Mouse (Mus musculus) liver, embryonic 12.5 days (tissue): ENCODE measurements at regions not wholly inside any gene's neighbourhood (a gene's known extent, or its start where the extent isn't known, plus 50 kb on each side); places are given as distances from the start of the nearest gene placed in this dataset.

Experiments used
- ATAC-seq: fragments of 200-750 bp; cut with Nextera tagmentation; 2 replicates; pipeline ENCODE4 v1.8.0; 2017; ENCODE audit warnings: moderate number of reproducible peaks, mild to moderate bottlenecking, moderate library complexity
- H3K27ac ChIP-seq: fragments of 300-500 bp; sonication (generic); 2 replicates; pipeline ENCODE4 v1.5.1; 2016; ENCODE audit warnings: mild to moderate bottlenecking
- H3K27me3 ChIP-seq: fragments of 300-500 bp; sonication (generic); replicated peaks from 2 replicates; pipeline ENCODE4 v1.6.1; 2016; ENCODE audit warnings: mild to moderate bottlenecking, moderate library complexity
- H3K36me3 ChIP-seq: fragments of 300-500 bp; sonication (generic); 2 replicates; pipeline ENCODE4 v1.6.1; 2016; ENCODE audit warnings: mild to moderate bottlenecking, moderate library complexity
- H3K4me1 ChIP-seq: fragments of 300-500 bp; sonication (generic); 2 replicates; pipeline ENCODE4 v1.6.1; 2016
- H3K4me2 ChIP-seq: fragments of 300-500 bp; sonication (generic); 2 replicates; pipeline ENCODE4 v1.6.1; 2016; ENCODE audit warnings: mild to moderate bottlenecking, moderate library complexity
- H3K4me3 ChIP-seq: fragments of 300-500 bp; sonication (generic); 2 replicates; pipeline ENCODE4 v1.5.1; 2016; ENCODE audit warnings: mild to moderate bottlenecking, moderate library complexity
- H3K9ac ChIP-seq: fragments of 300-500 bp; sonication (generic); 2 replicates; pipeline ENCODE4 v1.6.1; 2016; ENCODE audit warnings: mild to moderate bottlenecking, moderate library complexity
- H3K9me3 ChIP-seq: fragments of 300-500 bp; sonication (generic); replicated peaks from 2 replicates; pipeline ENCODE4 v1.6.1; 2016; ENCODE audit warnings: mild to moderate bottlenecking, moderate library complexity
- WGBS: fragments of 180-500 bp; shearing (Covaris S2); methylation state at CpG from one replicate; pipeline ENCODE4 v1.1.7; 2016; ENCODE audit not compliant: insufficient replicate concordance; 5-methylcytosine and 5-hydroxymethylcytosine counted together

GRCm38 (mm10) chr13:84663967-84664366 lies 441.9 kb downstream of the Tmem161b start:
- H3K4me1 ChIP-seq: no peaks in the 10 kb centered on the region
- WGBS: 55% methylated on average over 2 of the region's 2 CpGs
- no peak overlapping the region for H3K4me2 ChIP-seq
- no peaks in the 10 kb centered on the region for H3K27me3 ChIP-seq
- no peak overlapping the region for H3K27ac ChIP-seq
- ATAC-seq: no peak
- H3K9ac ChIP-seq: no peak overlapping the region
- H3K4me3 ChIP-seq: no peak overlapping the region
- no peaks in the 10 kb centered on the region for H3K36me3 ChIP-seq
- no peaks in the 10 kb centered on the region for H3K9me3 ChIP-seq

GRCm38 (mm10) chr13:84680971-84681370 lies 458.9 kb downstream of the Tmem161b start:
- 66% methylated on average over 2 of the region's 2 CpGs for WGBS
- no peak overlapping the region for H3K27ac ChIP-seq
- H3K4me3 ChIP-seq: no peak overlapping the region
- H3K9ac ChIP-seq: no peak overlapping the region
- no peak overlapping the region for H3K4me2 ChIP-seq
- H3K4me1 ChIP-seq: no peaks in the 10 kb centered on the region
- no peaks in the 10 kb centered on the region for H3K9me3 ChIP-seq
- H3K36me3 ChIP-seq: no peaks in the 10 kb centered on the region
- ATAC-seq: no peak
- no peaks in the 10 kb centered on the region for H3K27me3 ChIP-seq

- Histone ChIP-seq H3K36me3 (no peaks in the 10 kb centered on the region), H3K9me3 (no peaks in the 10 kb centered on the region), H3K27ac (no peak overlapping the region), H3K9ac (no peak overlapping the region), H3K4me2 (no peak overlapping the region), H3K4me1 (no peaks in the 10 kb centered on the region), H3K27me3 (no peaks in the 10 kb centered on the region), H3K4me3 (no peak overlapping the region)
- WGBS: 34% methylated on average over 2 of the region's 2 CpGs
- ATAC-seq: no peak
These were observed 463.8 kb downstream of the Tmem161b start for GRCm38 (mm10) chr13:84685930-84686329.

GRCm38 (mm10) chr13:84693462-84693861 lies 471.4 kb downstream of the Tmem161b start:
- 79% methylated on average over 2 of the region's 2 CpGs for WGBS
- ATAC-seq: no peak

GRCm38 (mm10) chr13:84698472-84699080 lies 476.5 kb downstream of the Tmem161b start:
- no peak overlapping the region for H3K4me3 ChIP-seq
- no peak overlapping the region for H3K9ac ChIP-seq
- H3K27me3 ChIP-seq: no peaks in the 10 kb centered on the region
- no peaks in the 10 kb centered on the region for H3K4me1 ChIP-seq
- no peak overlapping the region for H3K27ac ChIP-seq
- WGBS: 47% methylated on average over 3 of the region's 3 CpGs
- H3K4me2 ChIP-seq: no peak overlapping the region
- no peaks in the 10 kb centered on the region for H3K36me3 ChIP-seq
- no peak for ATAC-seq
- H3K9me3 ChIP-seq: no peaks in the 10 kb centered on the region

More at GRCm38 (mm10) chr13:84693462-84693861, 471.4 kb downstream of the Tmem161b start:
- Histone ChIP-seq H3K27ac (no peak overlapping the region), H3K4me3 (no peak overlapping the region), H3K27me3 (no peaks in the 10 kb centered on the region), H3K4me1 (no peaks in the 10 kb centered on the region), H3K9ac (no peak overlapping the region), H3K9me3 (no peaks in the 10 kb centered on the region), H3K4me2 (no peak overlapping the region), H3K36me3 (no peaks in the 10 kb centered on the region)

- Histone ChIP-seq H3K9ac (no peak overlapping the region), H3K4me2 (no peak overlapping the region), H3K36me3 (no peaks in the 10 kb centered on the region), H3K9me3 (no peaks in the 10 kb centered on the region), H3K27ac (no peak overlapping the region), H3K4me1 (no peaks in the 10 kb centered on the region), H3K27me3 (no peaks in the 10 kb centered on the region), H3K4me3 (no peak overlapping the region)
- ATAC-seq: no peak
- 69% methylated on average over 4 of the region's 4 CpGs for WGBS
These were observed 448.0 kb upstream of the Ccnh start for GRCm38 (mm10) chr13:84741231-84741630.

- no peak overlapping the region for H3K4me3 ChIP-seq
- H3K27ac ChIP-seq: no peak overlapping the region
- no peaks in the 10 kb centered on the region for H3K27me3 ChIP-seq
- H3K4me1 ChIP-seq: no peaks in the 10 kb centered on the region
- 79% methylated on average over 2 of the region's 2 CpGs for WGBS
- no peak overlapping the region for H3K9ac ChIP-seq
- H3K9me3 ChIP-seq: no peaks in the 10 kb centered on the region
- H3K36me3 ChIP-seq: no peaks in the 10 kb centered on the region
- no peak for ATAC-seq
- no peak overlapping the region for H3K4me2 ChIP-seq
These were observed 440.9 kb upstream of the Ccnh start for GRCm38 (mm10) chr13:84748331-84748730.

GRCm38 (mm10) chr13:84749214-84749613 lies 440.0 kb upstream of the Ccnh start:
- no peaks in the 10 kb centered on the region for H3K4me1 ChIP-seq
- no peak overlapping the region for H3K4me2 ChIP-seq
- H3K9me3 ChIP-seq: no peaks in the 10 kb centered on the region
- WGBS: 78% methylated on average over 1 of the region's 1 CpGs
- no peak for ATAC-seq
- no peaks in the 10 kb centered on the region for H3K27me3 ChIP-seq
- no peak overlapping the region for H3K9ac ChIP-seq
- H3K36me3 ChIP-seq: no peaks in the 10 kb centered on the region
- no peak overlapping the region for H3K4me3 ChIP-seq
- H3K27ac ChIP-seq: no peak overlapping the region

GRCm38 (mm10) chr13:84750136-84750535 lies 439.1 kb upstream of the Ccnh start:
- no peak overlapping the region for H3K9ac ChIP-seq
- H3K4me2 ChIP-seq: no peak overlapping the region
- no peaks in the 10 kb centered on the region for H3K9me3 ChIP-seq
- no peaks in the 10 kb centered on the region for H3K4me1 ChIP-seq
- no peak overlapping the region for H3K4me3 ChIP-seq
- WGBS: 64% methylated on average over 2 of the region's 2 CpGs
- H3K27ac ChIP-seq: no peak overlapping the region
- ATAC-seq: no peak
- H3K27me3 ChIP-seq: no peaks in the 10 kb centered on the region
- H3K36me3 ChIP-seq: no peaks in the 10 kb centered on the region

- H3K4me3 ChIP-seq: no peak overlapping the region
- no peaks in the 10 kb centered on the region for H3K9me3 ChIP-seq
- H3K4me1 ChIP-seq: no peaks in the 10 kb centered on the region
- 59% methylated on average over 2 of the region's 2 CpGs for WGBS
- no peak for ATAC-seq
- H3K9ac ChIP-seq: no peak overlapping the region
- no peak overlapping the region for H3K27ac ChIP-seq
- H3K27me3 ChIP-seq: no peaks in the 10 kb centered on the region
- H3K36me3 ChIP-seq: no peaks in the 10 kb centered on the region
- no peak overlapping the region for H3K4me2 ChIP-seq
These were observed 437.4 kb upstream of the Ccnh start for GRCm38 (mm10) chr13:84751576-84752490.

GRCm38 (mm10) chr13:84752491-84752820 lies 436.8 kb upstream of the Ccnh start:
- no peak overlapping the region for H3K4me2 ChIP-seq
- no peak for ATAC-seq
- no peaks in the 10 kb centered on the region for H3K27me3 ChIP-seq
- H3K4me1 ChIP-seq: no peaks in the 10 kb centered on the region
- H3K9me3 ChIP-seq: no peaks in the 10 kb centered on the region
- no peak overlapping the region for H3K4me3 ChIP-seq
- WGBS: 55% methylated on average over 4 of the region's 4 CpGs
- H3K27ac ChIP-seq: no peak overlapping the region
- no peaks in the 10 kb centered on the region for H3K36me3 ChIP-seq
- no peak overlapping the region for H3K9ac ChIP-seq

GRCm38 (mm10) chr13:84753751-84754500 lies 435.3 kb upstream of the Ccnh start:
- no peaks in the 10 kb centered on the region; the same call in 1 of the 2 replicates for H3K27me3 ChIP-seq
- H3K36me3 ChIP-seq: no peaks in the 10 kb centered on the region
- H3K9ac ChIP-seq: no peak overlapping the region
- ATAC-seq: no peak
- no peak overlapping the region for H3K4me3 ChIP-seq
- H3K4me1 ChIP-seq: no peaks in the 10 kb centered on the region
- H3K27ac ChIP-seq: no peak overlapping the region
- no peaks in the 10 kb centered on the region for H3K9me3 ChIP-seq
- no peak overlapping the region for H3K4me2 ChIP-seq
- WGBS: 66% methylated on average over 4 of the region's 4 CpGs
